Mouse (Mus musculus) midbrain, embryonic 13.5 days (tissue): ENCODE results near the gene Aars. TPM values are rescaled to one million over a fixed set of nuclear protein-coding genes. Genes with fewer than 3 reads are reported as not detected.

Experiments used
- ATAC-seq: fragments of 200-750 bp; cut with Nextera tagmentation; 2 replicates; pipeline ENCODE4 v1.8.0; 2017; ENCODE audit warnings: mild to moderate bottlenecking, moderate TSS enrichment, moderate library complexity
- H3K27ac ChIP-seq: fragments of 300-500 bp; sonication (generic); 2 replicates; pipeline ENCODE4 v1.5.1; 2015; ENCODE audit warnings: inconsistent platforms, mild to moderate bottlenecking, moderate library complexity
- H3K27me3 ChIP-seq: fragments of 300-500 bp; sonication (generic); 2 replicates; pipeline ENCODE4 v1.6.1; 2015; ENCODE audit warnings: mild to moderate bottlenecking, inconsistent platforms
- H3K36me3 ChIP-seq: fragments of 300-500 bp; sonication (generic); 2 replicates; pipeline ENCODE4 v1.6.1; 2015; ENCODE audit warnings: mild to moderate bottlenecking, inconsistent platforms
- H3K4me1 ChIP-seq: fragments of 300-500 bp; sonication (generic); replicated peaks from 2 replicates; pipeline ENCODE4 v1.6.1; 2015; ENCODE audit warnings: inconsistent platforms
- H3K4me2 ChIP-seq: fragments of 300-500 bp; sonication (generic); replicated peaks from 2 replicates; pipeline ENCODE4 v1.6.1; 2015; ENCODE audit warnings: moderate library complexity, mild to moderate bottlenecking, inconsistent platforms
- H3K4me3 ChIP-seq: fragments of 300-500 bp; sonication (generic); replicated peaks from 2 replicates; pipeline ENCODE4 v1.5.1; 2015; ENCODE audit warnings: mild to moderate bottlenecking, inconsistent platforms
- H3K9ac ChIP-seq: fragments of 300-500 bp; sonication (generic); replicated peaks from 2 replicates; pipeline ENCODE4 v1.6.1; 2015; ENCODE audit warnings: mild to moderate bottlenecking, inconsistent platforms
- H3K9me3 ChIP-seq: fragments of 300-500 bp; sonication (generic); 2 replicates; pipeline ENCODE4 v1.6.1; 2016; ENCODE audit warnings: mild to moderate bottlenecking, inconsistent platforms
- WGBS: fragments of 180-500 bp; shearing (Covaris S2); methylation state at CpG from one replicate; pipeline ENCODE4 v1.1.7; 2015; 5-methylcytosine and 5-hydroxymethylcytosine counted together
- polyA plus RNA-seq: library from polyadenylated mRNA; unstranded; fragments of >200 nt; fragmentation: Nextera tagmentation; extraction: Ambion mirVana; gene quantifications from 2 replicates; pipeline ENCODE4 v1.2.1, GENCODE M21; 2015

Aars gene
- polyA plus RNA-seq, 1 experiment from 2014 or later = 73.8 TPM

- WGBS = 96% methylated on average over 19 of the region's 19 CpGs
Measured at GRCm38 (mm10) chr8:111031572-111031971, 1.4 kb upstream of the Aars start, which contains the start of gene Ddx19b. Gene Ddx19b (minus strand): TSS chr8:111031751.

GRCm38 (mm10) chr8:111033482-111034215, 705 bp downstream of the Aars start:
- WGBS = 6% methylated on average over 37 of the region's 37 CpGs
- no peaks in the 10 kb centered on the region for H3K9me3 ChIP-seq
- H3K9ac ChIP-seq = peak overlapping the region; percentile 86
- H3K4me3 ChIP-seq = peak overlapping the region; percentile 76
- H3K4me1 ChIP-seq = peaks cover 19% of the 10 kb centered on the region
- peak; percentile 99 for ATAC-seq
- H3K27ac ChIP-seq = peak overlapping the region; percentile 87
- peak overlapping the region; percentile 79 for H3K4me2 ChIP-seq
- H3K27me3 ChIP-seq = peaks cover 15% of the 10 kb centered on the region
- H3K36me3 ChIP-seq = peaks cover 26% of the 10 kb centered on the region

More at GRCm38 (mm10) chr8:111031572-111031971, 1.4 kb upstream of the Aars start, which contains the start of gene Ddx19b:
- Histone ChIP-seq H3K9me3 (no peaks in the 10 kb centered on the region), H3K36me3 (peaks cover 8% of the 10 kb centered on the region), H3K4me2 (no peak within 1 kb of the TSS), H3K27ac (no peak within 1 kb of the TSS), H3K4me1 (peaks cover 30% of the 10 kb centered on the region), H3K4me3 (no peak within 1 kb of the TSS), H3K9ac (no peak within 1 kb of the TSS), H3K27me3 (peaks cover 15% of the 10 kb centered on the region)
- no peak for ATAC-seq

- Histone ChIP-seq H3K4me1 (peaks cover 19% of the 10 kb centered on the region), H3K4me2 (peak overlapping the region; percentile 79), H3K36me3 (peaks cover 32% of the 10 kb centered on the region), H3K27me3 (peaks cover 15% of the 10 kb centered on the region), H3K9ac (peak overlapping the region; percentile 86), H3K27ac (peak overlapping the region; percentile 87), H3K4me3 (peak overlapping the region; percentile 76), H3K9me3 (no peaks in the 10 kb centered on the region)
- ATAC-seq = 0 out of 2 replicates have a peak, but pooled peaks have one; percentile 2
- WGBS = 22% methylated on average over 12 of the region's 12 CpGs
Measured at GRCm38 (mm10) chr8:111034276-111034675, 1.3 kb downstream of the Aars start.

- ATAC-seq = no peak
- WGBS = 96% methylated on average over 15 of the region's 15 CpGs
- peaks cover 54% of the 10 kb centered on the region for H3K36me3 ChIP-seq
Measured at GRCm38 (mm10) chr8:111036591-111036990, 3.6 kb downstream of the Aars start.

GRCm38 (mm10) chr8:111042546-111042945, 9.6 kb downstream of the Aars start:
- H3K4me3 ChIP-seq = no peak overlapping the region
- no peaks in the 10 kb centered on the region for H3K27me3 ChIP-seq
- no peak overlapping the region for H3K27ac ChIP-seq
- H3K4me1 ChIP-seq = no peaks in the 10 kb centered on the region
- no peak overlapping the region for H3K9ac ChIP-seq
- no peaks in the 10 kb centered on the region for H3K9me3 ChIP-seq
- H3K36me3 ChIP-seq = peaks cover 96% of the 10 kb centered on the region
- ATAC-seq = no peak
- WGBS = 96% methylated on average over 19 of the region's 19 CpGs
- H3K4me2 ChIP-seq = no peak overlapping the region

More at GRCm38 (mm10) chr8:111036591-111036990, 3.6 kb downstream of the Aars start:
- Histone ChIP-seq H3K27me3 (peaks cover 4% of the 10 kb centered on the region; the same call in 1 of the 2 replicates), H3K27ac (no peak overlapping the region), H3K9ac (no peak overlapping the region), H3K4me1 (peaks cover 19% of the 10 kb centered on the region), H3K4me3 (no peak overlapping the region), H3K4me2 (no peak overlapping the region), H3K9me3 (no peaks in the 10 kb centered on the region)

GRCm38 (mm10) chr8:111044003-111044734, 11.2 kb downstream of the Aars start:
- no peak for ATAC-seq
- 59% methylated on average over 2 of the region's 2 CpGs for WGBS

GRCm38 (mm10) chr8:111048694-111049093, 15.8 kb downstream of the Aars start:
- no peak overlapping the region for H3K4me3 ChIP-seq
- H3K27me3 ChIP-seq = no peaks in the 10 kb centered on the region
- H3K9me3 ChIP-seq = no peaks in the 10 kb centered on the region
- no peak overlapping the region for H3K4me2 ChIP-seq
- H3K9ac ChIP-seq = no peak overlapping the region
- H3K36me3 ChIP-seq = peaks cover 100% of the 10 kb centered on the region
- no peak overlapping the region for H3K27ac ChIP-seq
- WGBS = 95% methylated on average over 2 of the region's 2 CpGs
- no peaks in the 10 kb centered on the region for H3K4me1 ChIP-seq
- no peak for ATAC-seq

More at GRCm38 (mm10) chr8:111044003-111044734, 11.2 kb downstream of the Aars start:
- no peaks in the 10 kb centered on the region for H3K4me1 ChIP-seq
- no peaks in the 10 kb centered on the region for H3K9me3 ChIP-seq
- H3K9ac ChIP-seq = no peak overlapping the region
- peaks cover 99% of the 10 kb centered on the region for H3K36me3 ChIP-seq
- no peaks in the 10 kb centered on the region for H3K27me3 ChIP-seq
- H3K4me2 ChIP-seq = no peak overlapping the region
- no peak overlapping the region for H3K4me3 ChIP-seq
- H3K27ac ChIP-seq = no peak overlapping the region

GRCm38 (mm10) chr8:111049106-111049505, 16.2 kb downstream of the Aars start:
- Histone ChIP-seq H3K9ac (no peak overlapping the region), H3K4me2 (no peak overlapping the region), H3K9me3 (no peaks in the 10 kb centered on the region), H3K4me1 (no peaks in the 10 kb centered on the region), H3K27ac (no peak overlapping the region), H3K27me3 (no peaks in the 10 kb centered on the region), H3K4me3 (no peak overlapping the region), H3K36me3 (peaks cover 100% of the 10 kb centered on the region)
- no peak for ATAC-seq
- WGBS = 95% methylated on average over 7 of the region's 7 CpGs

GRCm38 (mm10) chr8:111053827-111054518, 21.0 kb downstream of the Aars start:
- no peak overlapping the region for H3K4me3 ChIP-seq
- no peaks in the 10 kb centered on the region for H3K27me3 ChIP-seq
- WGBS = 95% methylated on average over 12 of the region's 12 CpGs
- no peak overlapping the region for H3K4me2 ChIP-seq
- no peak overlapping the region for H3K27ac ChIP-seq
- peaks cover 13% of the 10 kb centered on the region for H3K4me1 ChIP-seq
- H3K9me3 ChIP-seq = no peaks in the 10 kb centered on the region
- H3K36me3 ChIP-seq = peaks cover 81% of the 10 kb centered on the region
- ATAC-seq = no peak
- no peak overlapping the region for H3K9ac ChIP-seq

- peaks cover 13% of the 10 kb centered on the region for H3K4me1 ChIP-seq
- H3K27ac ChIP-seq = no peak overlapping the region
- no peak for ATAC-seq
- H3K4me3 ChIP-seq = no peak overlapping the region
- H3K9ac ChIP-seq = no peak overlapping the region
- 91% methylated on average over 17 of the region's 17 CpGs for WGBS
- H3K4me2 ChIP-seq = no peak overlapping the region
- no peaks in the 10 kb centered on the region for H3K9me3 ChIP-seq
- peaks cover 69% of the 10 kb centered on the region for H3K36me3 ChIP-seq
- no peaks in the 10 kb centered on the region for H3K27me3 ChIP-seq
Measured at GRCm38 (mm10) chr8:111055031-111055634, 22.2 kb downstream of the Aars start.

- peak; percentile 49 for ATAC-seq
Measured at GRCm38 (mm10) chr8:111055661-111056060, 22.7 kb downstream of the Aars start.

More at GRCm38 (mm10) chr8:111055661-111056060, 22.7 kb downstream of the Aars start:
- Histone ChIP-seq H3K9me3 (no peaks in the 10 kb centered on the region), H3K36me3 (peaks cover 64% of the 10 kb centered on the region), H3K4me1 (peaks cover 15% of the 10 kb centered on the region), H3K27ac (no peak overlapping the region), H3K4me2 (no peak overlapping the region), H3K27me3 (no peaks in the 10 kb centered on the region), H3K9ac (no peak overlapping the region), H3K4me3 (no peak overlapping the region)
- 70% methylated on average over 2 of the region's 2 CpGs for WGBS
